Mouse (Mus musculus) brain, embryonic 14.5 days (tissue): ENCODE measurements around the gene Lmna.

Source experiments
- CTCF ChIP-seq: fragments of 200-500 bp; IDR thresholded peaks from 2 replicates; pipeline ENCODE4 v1.5.1; 2012; ENCODE audit warnings: inconsistent platforms, mild to moderate bottlenecking, moderate library complexity, borderline replicate concordance; ENCODE audit not compliant: insufficient read depth, insufficient read length; ENCODE audit errors: extremely low read depth
- POLR2A ChIP-seq: fragments of 200-500 bp; IDR thresholded peaks from 2 replicates; pipeline ENCODE4 v1.6.1; 2012; ENCODE audit warnings: mild to moderate bottlenecking, inconsistent platforms, borderline replicate concordance; ENCODE audit not compliant: poor library complexity, insufficient read depth, insufficient read length, severe bottlenecking; ENCODE audit errors: extremely low read depth

DNA sequence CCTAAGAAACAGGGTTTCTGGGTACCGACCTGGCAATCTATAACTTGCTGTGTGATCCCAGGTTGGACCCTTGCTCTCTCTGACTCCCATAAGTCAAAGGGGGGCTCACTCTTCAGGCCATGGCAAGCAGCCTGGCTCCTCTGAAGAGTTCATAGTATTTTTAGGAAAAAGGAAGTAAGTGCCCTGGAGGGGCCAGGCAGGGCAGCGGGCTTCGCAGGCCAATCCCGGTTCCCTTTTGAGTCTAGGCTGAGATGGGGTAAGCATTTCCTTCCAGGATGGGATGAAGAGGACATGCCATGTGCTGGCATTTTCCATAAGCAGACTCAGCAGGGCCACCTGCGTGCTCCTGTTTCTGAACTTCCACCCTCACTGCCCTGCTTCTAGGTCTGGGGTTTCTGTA lies 49.7 kb downstream of the Lmna start:
- TF ChIP-seq CTCF (no peak), POLR2A (no peak)
